Mouse (Mus musculus): ENCODE results near the gene Megf8.

Gene Megf8

DNA sequence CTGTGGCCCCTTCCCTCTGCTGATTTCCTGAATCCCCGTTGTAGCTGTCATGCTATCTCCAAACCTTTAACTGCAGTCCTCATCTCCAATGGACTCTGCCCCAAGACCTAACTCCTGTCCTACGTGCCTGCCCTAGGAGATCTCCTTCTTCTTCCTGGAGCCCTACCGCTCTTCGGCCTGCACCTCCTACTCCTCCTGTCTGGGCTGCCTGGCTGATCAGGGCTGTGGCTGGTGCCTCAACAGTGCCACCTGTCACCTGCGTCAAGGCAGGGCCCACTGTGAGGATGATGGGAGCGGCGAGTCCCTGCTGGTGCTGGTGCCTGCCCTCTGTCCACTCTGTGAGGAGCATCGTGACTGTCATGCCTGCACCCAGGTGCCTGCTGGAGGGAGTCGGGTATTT is 22.4 kb downstream of the Megf8 start:
- DNase-seq: no peak

DNA sequence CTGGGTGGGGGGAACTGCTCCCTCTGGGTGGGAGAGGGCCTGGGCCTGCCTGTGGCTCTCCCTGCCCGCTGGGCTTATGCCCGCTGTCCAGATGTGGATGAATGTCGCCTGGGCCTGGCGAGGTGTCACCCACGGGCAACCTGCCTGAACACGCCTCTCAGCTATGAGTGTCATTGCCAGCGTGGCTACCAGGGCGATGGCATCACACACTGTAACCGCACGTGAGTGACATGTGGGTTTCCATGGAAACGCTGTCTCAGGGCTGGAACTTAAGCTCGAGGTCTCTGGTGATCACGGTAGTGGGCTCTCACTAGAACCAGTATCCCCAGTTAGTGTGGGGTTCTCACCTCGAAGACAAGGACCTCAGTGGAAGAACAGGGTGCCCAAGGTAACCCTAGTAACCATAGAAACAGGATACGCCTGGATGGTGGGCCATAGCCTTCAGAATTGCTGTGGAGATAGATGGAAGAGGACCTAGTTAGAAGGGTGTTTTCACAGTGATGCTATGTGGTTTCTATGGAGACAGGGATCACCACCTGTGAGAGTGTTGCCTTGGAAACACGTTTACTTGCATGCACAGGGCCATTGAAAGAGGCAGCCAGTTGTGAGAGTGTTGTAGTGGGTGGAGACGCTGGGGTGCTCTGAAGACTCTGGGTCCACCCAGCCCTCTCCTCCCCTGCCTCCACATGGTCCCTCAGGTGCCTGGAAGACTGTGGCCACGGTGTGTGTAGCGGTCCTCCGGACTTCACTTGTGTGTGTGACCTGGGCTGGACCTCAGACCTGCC is 24.2 kb downstream of the Megf8 start:
- no peak for DNase-seq

DNA sequence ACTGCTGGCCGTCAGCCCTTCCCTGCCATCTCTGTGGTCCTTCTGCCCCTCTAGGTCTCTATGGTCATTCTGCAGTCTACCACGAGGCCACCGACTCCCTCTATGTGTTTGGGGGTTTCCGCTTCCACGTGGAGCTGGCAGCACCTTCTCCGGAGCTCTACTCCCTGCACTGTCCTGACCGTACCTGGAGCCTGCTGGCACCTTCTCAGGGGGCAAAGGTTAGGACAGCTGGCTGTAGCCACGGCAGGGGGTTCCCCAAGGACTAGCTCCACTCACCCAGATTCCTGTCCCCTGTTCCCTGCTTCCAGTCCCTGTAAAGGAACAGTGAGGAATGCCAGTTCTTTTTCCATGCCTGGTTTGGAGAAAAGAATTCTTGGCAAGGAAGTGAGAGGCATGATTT is 31.9 kb downstream of the Megf8 start:
- no peak for DNase-seq

DNA sequence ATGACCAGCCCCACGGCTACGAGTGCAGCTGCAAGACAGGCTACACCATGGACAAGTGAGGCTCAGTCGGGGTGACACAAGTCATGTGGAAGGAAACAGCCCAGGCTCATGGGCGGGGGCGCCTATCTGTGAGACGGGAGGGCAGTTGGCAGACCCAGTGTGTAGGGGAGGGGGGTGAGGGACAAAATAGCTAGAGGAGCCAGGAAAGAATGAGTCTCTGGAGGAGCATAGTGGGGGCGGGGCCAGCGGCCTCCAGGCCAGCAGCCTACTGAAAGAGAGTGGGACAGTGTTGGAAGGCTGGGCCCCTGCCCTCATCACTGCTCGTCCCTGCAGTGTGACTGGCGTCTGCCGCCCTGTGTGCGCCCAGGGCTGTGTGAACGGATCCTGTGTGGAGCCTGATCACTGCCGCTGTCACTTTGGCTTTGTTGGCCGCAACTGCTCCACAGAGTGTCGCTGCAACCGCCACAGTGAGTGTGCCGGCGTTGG is 41.8 kb downstream of the Megf8 start:
- DNase-seq: peak; percentile 29 to 52

DNA sequence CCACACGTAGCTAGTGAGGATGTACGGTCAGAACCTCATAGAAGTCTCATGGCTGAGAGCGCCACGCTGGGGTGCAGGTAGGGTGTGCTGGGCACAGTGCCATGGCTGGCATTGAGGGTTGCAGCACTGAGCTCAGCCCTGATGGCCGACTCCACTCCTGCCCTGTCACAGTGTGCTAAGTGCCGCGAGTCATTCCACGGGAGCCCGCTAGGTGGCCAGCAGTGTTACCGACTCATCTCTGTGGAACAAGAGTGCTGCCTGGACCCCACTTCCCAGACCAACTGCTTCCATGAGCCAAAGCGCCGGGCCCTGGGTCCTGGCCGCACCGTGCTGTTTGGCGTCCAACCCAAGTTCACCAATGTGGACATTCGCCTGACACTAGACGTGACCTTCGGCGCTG is 46.2 kb downstream of the Megf8 start:
- DNase-seq: peak; percentile 45 to 59

DNA sequence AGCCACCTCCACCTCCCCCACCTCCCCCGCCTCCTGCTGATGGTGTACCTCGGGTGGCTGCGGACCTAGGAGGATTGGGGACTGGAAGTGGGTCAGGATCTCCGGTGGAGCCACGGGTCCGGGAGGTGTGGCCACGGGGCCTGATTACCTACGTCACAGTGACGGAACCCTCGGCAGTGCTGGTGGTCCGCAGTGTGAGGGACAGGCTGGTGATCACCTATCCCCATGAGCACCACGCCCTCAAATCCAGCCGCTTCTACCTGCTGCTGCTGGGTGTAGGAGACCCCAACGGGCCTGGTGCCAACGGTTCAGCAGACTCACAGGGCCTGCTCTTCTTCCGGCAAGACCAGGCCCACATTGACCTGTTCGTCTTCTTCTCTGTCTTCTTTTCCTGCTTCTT is 46.7 kb downstream of the Megf8 start:
- DNase-seq: no peak

DNA sequence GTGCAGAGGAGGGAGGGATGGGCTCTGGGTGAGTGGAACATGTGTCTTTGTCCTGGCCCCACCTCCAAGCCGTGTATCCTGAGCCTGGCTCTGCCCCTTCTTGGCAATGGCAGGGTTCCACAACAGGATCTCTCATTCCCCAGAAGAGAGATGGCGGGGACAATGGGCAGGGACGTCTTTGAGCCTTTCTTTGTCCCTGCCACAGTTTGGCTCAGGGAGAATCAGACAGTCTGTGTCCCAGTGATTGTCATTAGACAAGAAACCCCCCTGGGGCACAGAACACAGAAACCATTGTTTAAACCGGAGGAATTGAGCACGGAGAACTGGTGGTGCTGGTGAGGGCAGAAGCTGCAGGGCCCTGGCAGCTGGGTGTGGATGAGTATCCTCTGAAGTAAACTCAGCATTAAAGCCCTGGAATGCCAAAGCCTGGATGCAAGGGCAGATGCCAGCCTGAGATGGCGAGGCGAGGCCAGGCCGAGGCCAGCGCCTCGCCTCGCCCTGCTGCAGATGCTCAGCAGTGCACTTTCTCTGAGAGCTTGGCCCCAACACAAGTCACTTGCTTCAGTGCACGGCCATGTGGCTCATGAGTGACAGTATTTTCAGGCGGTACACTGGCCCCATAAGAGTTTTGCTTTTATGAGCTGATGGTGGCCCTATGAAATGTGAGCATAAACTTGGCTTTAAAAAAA is 49.1 kb downstream of the Megf8 start:
- DNase-seq: no peak

DNA sequence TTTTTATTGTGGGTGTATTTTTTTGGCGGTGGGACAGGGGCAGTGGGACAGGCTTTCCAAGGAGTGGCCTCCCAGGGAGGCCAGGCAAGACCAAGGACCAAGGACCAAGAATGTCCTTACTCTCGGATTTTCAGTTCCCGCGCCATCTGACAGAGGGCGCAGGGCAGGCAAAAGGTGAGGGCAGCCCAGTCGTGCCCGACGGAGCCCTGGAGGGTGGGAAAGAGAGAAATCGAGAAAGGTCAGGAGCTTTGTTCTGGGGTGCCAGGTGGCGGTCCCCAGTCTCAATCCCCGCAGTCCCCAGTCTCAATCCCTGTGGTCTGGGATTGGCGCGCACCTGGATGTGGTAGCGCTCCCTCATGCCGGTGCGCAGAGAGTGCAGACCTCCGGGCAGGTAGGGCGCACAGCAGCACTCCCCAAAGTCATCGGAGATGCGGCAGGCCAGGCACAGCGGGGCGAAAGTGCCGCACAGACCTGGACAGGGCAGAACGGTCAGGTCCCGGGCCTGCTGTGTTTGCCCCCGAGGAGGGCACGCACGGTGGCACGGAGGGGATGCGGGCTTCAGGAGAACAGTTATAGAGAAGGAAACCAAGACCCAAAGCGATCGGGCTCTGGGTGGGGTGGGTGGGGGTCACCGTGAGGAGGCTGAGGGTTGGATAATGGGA is 50.8 kb downstream of the Megf8 start:
- DNase-seq: peak; percentile 69 to 76

DNA sequence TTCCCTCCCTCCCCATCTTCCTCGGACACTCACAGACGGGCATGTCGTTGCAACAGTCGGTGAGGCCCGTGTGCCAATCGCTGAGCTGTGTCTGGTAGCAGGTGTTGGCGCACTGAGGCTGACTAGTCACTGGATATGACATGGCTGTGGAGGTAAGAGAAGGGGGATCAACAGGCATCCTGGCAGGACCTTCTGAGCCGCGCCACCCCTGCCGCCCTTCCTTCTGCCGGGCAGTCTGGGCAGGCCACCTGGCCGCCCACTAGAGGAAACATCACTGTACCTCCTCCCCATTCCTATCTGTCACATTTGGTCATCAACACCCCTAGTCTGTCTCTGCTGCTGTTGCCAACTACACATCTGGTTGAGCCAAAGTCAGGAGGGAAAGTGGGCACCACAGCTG is 51.4 kb downstream of the Megf8 start:
- no peak for DNase-seq

DNA sequence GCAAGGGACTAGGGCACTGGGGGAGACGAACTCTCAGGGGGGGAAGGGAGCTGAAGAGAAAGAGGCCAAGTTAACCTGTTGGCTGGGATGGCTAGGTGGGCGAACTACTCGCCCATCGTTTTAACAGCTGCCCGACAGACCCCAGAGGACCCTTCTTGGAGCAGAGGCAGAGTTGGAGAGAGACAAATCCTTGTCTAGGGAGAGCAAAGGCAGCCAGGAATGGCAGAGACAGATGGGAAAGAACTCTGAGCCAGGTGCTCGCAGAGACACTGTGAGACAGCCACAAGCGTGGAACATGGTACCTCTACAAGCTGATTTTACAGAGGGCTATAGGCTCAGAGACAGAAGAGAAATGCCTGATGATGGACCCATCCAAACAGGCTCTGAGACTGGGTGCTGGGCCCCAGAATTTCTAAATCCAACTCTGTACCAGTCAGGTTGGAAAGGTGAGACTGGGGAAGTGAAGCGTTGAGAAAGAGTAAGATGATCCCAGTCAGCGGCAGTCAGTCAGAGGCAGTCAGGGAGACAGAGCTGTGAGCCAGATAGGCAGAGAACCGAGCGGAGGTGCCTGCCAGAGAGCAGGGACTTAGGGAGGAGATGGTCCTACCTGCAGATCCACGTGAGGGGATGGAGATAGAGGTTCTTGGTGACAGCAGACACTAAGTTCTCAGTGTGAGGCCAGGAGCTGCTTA is 52.2 kb downstream of the Megf8 start, which contains the start of gene Cnfn:
Gene Cnfn, minus strand, starts transcription at position 667 of the 692 bp plus-strand sequence.
- DNase-seq: no peak

DNA sequence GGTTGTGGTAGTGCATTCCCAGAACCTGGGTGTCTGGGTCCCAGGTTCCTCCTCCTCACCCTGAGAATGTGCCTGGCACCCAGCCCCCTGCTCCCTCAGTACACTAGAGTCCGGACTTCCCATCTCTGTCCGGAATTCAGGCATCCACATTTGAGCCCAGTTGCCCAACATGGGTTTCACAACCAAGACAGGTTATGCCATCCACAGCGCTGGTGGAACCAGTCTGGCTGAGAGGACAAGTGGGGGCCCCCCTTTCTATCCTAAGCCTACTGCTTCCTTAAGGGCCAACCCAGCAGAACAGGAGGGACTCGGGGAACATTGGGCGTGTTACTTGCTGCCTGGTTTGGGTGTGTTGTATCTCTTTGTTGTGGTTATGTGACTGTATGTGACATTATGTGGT is 55.5 kb downstream of the Megf8 start:
- no peak for DNase-seq

DNA sequence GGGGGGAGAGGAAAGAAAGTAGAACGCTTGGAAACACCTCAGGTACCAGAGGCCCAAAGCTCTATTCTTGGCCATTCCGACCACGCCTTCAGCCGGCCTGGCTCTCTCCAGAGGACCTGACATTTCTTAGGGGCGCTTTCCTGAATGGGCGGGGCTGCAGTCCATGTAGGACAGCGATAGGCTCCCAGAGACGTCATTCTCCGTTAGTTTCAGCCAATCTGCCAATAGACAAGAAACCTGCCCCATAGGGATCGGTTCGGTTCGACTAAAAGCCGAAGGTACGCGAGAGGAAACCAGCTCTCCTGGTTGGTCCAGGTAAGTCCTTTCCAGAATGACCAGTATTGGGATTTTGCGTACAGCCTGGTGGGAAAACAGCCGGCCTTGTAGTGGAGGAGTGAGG is 59.6 kb downstream of the Megf8 start:
- peak; percentile 89 to 91 for DNase-seq

DNA sequence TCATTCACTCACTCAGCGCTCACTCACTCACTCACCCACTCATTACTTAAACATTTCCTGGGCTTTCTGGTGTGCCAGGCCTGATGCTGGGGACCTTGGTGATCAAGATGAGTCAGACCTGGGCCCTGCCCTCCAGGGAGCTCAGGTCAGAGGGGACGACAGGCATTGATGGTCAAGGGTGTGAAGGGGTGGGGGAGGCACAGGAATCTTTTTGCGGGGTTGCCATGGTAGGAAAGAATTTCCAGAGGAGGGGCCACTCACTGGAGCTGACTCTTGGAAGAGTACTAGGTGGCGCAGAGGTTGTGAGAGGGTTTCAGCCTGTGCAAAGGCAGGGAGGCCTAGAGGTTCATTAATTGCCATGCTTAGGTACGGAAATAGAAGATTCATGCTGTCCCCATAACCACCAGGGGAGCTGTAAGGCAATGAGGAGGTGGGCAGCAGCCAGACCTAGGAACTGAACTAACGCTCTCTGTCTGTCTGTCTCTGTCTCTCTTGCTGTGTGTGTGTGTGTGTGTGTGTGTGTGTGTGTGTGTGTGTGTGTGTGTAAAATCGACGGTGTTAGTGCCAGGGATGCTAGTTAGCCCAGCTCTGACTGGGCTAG is 60.2 kb downstream of the Megf8 start:
- no peak for DNase-seq

DNA sequence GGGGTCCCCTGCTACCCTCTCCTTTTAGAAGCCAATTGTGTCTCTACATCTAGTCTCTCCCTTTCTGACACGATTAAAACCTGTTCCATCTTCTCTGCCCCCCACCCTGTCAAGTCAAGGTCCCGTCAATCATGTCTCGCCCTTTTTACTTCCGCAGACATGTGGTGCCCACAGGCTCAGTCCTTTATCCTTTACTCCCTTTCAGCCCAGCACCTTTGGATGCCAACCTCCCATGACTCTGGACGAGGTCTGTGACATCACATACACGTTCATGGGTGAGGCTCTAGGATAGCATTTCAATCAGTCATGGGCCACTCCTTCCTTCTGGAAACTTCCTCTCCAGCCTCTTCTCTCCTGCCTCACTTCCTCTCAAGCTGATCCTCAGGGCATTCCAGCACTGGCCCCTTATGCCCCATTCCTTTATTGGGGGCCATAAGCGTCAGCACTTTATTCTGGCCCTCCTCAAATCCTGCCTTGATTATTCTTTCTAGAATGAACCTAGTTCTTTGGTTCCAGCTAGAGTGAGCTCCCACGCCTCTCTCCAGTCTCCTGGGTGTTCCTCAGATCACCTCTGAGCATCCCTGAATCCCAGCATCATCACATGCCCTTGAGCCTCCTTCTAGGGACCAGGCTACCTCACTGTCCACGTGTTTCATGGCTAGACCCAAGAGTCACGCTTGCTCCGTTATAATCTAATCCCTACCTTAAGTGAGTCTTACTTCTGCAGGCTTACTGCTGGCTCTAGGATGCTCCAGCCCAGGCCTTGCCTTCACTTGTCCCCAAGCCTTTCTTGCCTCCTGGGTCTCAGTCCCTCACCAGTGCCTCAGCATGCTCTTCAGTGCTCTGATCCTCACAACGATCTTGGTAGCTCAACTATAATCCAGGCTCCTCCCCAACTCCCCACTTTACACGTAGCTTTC is 61.5 kb downstream of the Megf8 start:
- no peak for DNase-seq

DNA sequence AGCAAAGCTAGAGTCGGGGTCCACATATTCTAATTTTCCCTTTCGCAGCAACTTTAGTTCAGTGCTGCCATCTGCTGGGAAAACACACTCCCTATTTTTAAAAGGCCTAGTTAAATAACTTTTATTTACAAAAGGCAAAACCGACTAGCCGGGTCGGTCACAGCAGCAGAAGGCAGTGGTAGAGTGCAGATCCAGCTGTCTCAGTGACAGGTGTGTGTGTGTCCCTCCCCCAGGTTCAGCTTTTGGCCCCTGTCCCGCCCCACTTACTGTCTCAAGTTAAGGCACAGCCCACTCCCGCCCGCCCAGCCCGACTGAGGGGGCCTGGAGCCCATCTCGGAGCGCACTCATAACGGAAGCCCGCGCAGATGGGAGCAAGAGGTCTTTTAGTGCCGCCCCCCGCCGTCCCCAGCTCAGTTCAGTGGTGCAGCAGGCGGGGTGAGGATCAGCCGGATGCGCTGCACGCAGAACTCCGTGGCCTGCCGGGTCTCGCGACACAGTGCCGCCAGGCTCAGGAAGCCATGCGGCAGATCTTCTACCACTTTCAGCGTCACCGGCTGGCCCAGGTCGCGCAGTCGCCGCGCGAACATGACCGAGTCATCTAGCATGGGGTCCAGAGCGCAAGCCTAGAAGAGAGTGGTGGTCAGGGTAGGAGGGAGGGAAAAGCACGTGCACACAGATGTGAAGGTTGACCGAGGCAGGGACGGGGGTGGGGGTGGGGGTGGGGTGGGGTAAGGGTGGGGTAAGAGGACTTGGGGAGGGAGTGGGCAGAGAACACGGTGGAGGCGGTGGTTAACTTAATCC is 62.8 kb downstream of the Megf8 start:
- DNase-seq: peak; percentile 80 to 88

DNA sequence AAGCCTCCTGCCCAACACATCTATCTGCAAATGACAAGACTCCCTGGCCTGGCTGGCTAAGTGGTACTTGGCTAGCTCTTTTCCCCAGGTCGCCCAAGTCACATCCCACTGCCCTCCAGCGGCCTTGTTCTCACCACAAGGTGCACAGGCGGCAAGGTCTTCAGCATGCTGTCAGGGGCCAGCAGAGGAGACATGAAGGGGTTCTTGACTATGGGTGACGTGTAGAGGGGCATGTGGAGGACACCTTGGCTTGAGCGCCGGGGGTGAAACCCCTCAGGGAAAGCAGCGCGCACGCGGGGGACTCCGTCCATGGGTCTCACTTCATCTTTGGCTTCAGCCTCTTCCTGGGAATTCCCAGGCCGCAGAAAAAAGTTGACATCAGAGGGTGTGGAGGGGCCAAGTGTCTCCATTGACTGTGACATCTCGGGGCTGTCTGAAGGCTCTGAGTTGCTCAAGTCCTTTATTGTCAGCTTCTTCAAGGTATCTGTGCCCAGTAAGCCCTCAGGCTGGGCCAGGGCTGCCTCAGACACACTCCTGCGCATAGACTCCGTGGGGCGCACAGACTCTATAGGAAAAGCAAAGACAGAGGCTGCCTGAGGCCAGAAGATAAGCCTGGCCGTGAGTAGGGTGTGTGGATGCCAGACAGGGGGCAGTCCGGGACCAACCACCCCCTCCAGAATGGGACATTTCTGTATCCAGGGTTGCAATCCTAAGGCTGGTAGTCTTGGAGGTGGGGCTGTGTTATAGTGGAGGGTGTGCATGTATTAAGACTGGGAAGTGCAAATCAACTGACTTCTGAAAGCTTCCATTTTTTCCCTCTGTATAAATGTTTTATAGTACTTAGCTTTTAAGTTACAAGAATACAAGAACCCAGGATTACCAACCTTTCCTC is 63.7 kb downstream of the Megf8 start:
- no peak for DNase-seq

DNA sequence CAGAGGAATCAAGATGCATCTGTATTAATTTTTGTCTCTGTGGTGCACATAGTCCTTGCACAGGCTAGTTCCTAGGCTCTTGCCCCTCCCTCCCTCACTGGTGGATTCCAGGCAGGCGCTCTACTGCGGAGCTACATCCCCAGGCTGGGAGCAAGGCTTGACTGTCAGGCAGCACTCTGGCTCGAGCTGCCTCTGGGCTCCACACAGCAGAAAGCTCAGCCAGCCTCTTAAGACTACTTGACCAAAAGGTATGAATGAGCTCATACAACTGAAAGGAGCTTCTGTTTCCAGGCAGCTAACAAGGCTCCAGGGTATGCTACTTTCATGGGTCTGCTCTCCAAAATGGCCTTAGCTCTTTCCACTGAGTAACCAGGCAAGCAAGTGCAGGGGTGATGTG is 64.3 kb downstream of the Megf8 start:
- DNase-seq: no peak

DNA sequence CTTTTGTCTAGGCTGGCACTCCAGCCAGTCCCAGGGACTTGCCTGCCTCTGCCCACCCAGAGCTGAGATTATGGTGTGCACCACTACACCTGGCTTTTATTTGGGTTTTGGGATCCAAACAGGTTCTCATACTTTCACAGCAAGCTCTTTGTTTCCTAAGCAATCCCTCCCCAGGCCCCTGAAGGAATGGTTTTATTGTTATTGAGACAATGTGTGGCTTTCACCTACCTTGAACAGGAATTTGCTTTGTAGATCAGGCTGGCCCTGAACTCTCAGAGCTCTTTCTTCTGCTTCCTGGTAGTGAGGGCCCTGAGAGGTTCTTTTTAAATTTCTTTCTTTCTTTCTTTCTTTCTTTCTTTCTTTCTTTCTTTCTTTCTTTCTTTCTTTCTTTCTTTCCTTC is 65.6 kb downstream of the Megf8 start:
- no peak for DNase-seq

DNA sequence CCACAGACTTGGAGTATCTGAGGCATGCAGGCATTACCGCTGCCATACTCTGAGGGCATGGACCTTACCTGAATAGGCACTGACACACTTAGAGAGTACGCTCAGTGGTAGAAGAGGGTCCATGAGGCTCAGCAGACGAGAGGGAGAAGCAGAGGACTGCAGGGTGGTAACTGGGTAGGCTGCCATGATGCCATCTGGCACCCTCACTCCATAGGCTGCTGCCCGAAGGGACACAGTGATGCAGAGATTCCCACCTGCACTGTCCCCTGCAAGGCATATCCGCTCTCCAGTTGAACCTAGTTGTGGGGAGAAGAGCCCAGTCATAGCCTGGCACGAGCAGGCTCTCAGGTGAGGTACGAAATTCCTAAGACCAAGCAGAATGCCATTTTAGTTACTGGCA is 66.4 kb downstream of the Megf8 start:
- no peak for DNase-seq

DNA sequence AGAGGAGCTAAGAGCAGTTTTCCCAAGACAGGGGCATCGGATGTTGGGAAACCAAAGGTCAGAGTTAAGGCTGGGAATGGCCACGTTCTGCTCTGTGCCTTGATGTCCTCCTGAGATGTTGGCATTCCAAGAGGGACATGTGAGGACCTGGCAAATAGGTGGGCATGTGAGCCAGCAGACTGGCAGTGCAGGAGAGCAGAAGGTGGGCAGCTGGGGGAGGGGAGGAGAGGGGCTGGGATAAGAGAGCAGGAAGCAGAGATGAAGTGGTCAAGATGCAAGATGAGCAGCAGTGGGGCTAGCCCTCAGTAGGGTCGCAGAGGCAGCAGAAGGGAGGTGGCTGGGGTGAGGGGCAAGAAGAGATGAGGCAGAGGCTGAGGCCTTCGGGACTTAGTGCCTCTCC is 66.9 kb downstream of the Megf8 start:
- DNase-seq: no peak
